Mouse (Mus musculus): Measurements from ENCODE around the gene Klhl8. TPM values are rescaled to one million over a fixed set of nuclear protein-coding genes. Genes with fewer than 3 reads are reported as not detected.

The Klhl8 gene
- total RNA-seq, 2 experiments from 2014 or later: 19.3 to 20.2 TPM

GRCm38 (mm10) chr5:103916595-103917356 lies 5.7 kb upstream of the Klhl8 start:
- no peak for DNase-seq

- no peak for DNase-seq
These were observed 3.5 kb upstream of the Klhl8 start for GRCm38 (mm10) chr5:103914335-103915226.

DNA sequence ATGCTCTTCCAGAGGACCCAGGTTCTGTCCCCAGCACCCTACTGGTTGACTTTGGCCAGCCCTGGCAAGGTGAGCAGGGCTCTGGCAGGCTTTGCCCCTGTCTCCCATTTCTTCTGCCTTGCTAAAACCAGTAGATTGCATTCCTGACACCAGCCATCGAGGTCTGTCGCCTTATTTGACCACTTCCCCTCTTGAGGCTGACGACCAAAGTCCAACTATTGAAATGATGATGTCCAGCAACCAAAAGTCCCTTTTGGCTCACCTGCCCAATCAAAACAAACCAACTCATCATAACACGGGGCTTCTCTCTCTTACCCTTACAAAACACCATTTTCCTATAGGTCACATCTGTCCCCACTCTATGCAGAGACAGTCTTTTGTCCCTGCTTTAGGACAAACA lies 2.1 kb upstream of the Klhl8 start:
- no peak for DNase-seq

- no peak for DNase-seq
These were observed 496 bp upstream of the Klhl8 start for GRCm38 (mm10) chr5:103911555-103911954.

GRCm38 (mm10) chr5:103910156-103910555 lies 903 bp downstream of the Klhl8 start:
- no peak for DNase-seq

GRCm38 (mm10) chr5:103909466-103909865 lies 1.6 kb downstream of the Klhl8 start:
- no peak for DNase-seq

- no peak for DNase-seq
These were observed 2.2 kb downstream of the Klhl8 start for GRCm38 (mm10) chr5:103908851-103909250.

- no peak for DNase-seq
These were observed 3.2 kb downstream of the Klhl8 start for GRCm38 (mm10) chr5:103907844-103908243.

DNA sequence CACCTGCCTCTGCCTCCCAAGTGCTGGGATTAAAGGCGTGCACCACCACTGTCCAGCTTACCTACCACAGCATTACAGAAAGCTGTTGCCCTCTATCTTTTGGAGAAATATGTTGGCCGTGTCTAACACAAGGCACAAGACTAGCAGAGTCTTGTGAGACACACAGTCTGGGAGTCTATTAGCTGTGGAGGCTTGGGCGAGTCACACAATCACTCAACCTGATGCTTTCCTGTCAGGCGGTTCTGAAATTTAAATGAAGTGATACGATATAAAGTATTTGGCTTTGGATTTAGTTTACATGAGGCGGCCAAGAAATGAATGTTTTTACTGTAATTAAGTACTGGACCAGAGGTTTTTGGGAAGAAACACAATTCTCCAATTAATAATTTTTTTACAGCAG lies 4.9 kb downstream of the Klhl8 start:
- no peak for DNase-seq

DNA sequence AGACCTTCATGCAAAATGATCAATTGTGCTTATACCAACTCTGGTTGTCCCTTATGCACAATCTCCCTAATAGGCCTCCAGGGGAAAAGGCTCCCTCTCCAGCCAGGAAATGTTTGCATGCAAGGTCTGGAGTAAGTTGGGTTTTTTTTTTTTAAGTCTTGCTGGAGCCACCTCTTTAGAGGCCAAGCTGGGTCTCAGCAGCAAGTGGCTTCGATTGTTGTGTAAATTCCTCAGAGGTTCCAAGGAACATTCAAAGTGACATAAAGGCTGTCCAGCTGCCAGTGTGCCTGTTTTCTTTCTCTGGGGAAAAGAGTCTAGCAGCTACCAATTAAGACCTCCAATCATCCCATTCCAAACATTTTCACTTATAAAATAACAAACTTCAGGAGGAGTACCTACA lies 12.7 kb downstream of the Klhl8 start:
- no peak for DNase-seq

DNA sequence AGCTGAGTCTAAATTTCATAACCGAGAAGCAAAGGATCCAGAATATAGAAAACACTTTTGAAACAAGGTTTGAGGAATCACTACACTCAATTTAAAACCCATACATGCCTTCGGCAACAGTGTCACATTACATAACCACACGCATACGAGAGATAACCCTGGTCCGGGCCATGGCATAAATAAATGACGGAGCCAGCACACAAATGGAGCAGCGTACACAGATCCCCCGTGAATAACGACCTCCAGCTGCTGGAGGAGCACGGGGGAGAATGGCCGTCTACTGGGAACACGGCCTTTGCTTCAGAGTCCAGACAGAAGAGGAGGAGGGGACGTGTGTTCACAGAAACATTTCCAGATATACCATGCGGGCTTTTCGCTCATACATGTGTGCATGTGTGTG lies 21.3 kb downstream of the Klhl8 start:
- no peak for DNase-seq

- DNase-seq: no peak
These were observed 47.3 kb downstream of the Klhl8 start for GRCm38 (mm10) chr5:103863759-103864158.

- DNase-seq: no peak
These were observed 50.4 kb downstream of the Klhl8 start for GRCm38 (mm10) chr5:103860622-103861021.

DNA sequence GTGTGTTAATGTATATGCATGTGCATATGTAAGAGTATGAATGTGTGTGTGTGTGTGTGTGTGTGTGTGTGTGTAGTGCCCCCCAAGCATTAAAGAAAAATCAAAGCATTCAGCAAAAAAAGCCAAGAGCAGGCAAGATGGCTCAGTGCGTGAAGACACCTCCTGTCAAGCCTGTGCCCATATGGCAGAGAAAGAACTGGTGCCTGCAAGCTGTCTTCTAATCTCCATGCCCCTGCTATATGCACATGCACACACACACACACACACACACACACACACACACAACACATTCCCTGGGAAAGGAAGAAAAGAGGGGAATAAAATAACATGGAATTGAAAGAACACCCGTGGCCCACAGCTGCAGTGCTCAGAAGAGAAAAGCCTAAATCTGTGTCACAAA lies 53.9 kb downstream of the Klhl8 start:
- no peak for DNase-seq

GRCm38 (mm10) chr5:103856286-103857009 lies 54.6 kb downstream of the Klhl8 start:
- no peak for DNase-seq

DNA sequence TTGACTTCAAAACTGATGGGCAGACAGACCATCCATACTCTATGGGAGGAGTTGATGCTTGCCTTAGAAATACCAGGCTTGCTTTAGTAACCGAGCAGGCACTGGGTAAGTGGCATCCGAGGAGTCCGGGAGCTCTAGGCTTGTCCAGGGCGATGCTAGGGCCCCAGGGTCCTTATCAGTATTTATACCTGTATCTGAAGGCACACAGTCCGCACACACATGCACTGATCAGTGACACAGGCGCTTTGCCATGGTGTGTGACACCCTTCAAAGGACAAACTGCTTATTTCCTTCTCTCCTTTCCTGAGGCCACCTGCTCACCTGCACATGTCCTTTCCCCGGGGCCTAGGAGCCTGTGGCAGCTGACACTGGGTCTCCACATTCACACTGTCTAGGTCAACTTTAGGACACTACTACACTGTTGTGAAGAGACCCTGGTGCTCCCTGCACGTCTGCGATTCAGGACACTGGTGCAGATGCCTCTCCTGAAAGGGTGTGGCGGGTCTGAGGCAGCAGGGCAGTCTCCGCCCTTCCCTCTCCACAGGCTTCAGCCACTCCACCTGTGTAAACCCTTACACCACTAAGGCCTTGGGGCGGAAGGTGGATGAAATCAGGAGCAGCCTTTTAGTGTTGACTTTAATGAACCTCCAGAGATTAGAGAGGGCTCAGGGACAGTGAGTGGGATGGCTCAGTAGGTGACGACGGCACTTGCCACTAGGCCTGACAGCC lies 55.4 kb downstream of the Klhl8 start:
- DNase-seq: no peak

DNA sequence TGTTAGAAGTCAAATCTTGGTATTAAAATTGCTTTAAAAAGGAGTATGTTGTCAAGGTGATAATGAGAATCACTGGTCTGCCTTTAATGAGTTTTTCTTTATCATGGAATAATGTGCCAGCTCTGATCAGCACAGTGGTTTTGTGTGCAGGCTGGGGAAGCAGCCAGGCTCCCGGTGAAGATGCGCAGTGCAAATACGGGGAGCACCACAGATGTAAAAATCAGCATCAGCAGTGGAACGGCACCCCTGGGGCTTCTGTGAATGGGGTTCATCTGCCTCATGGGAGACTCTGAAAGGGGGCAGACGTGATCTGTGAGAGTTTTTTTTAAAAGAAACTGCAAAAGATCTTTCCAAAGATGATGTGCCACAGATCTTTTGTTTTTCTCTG lies 56.3 kb downstream of the Klhl8 start:
- no peak for DNase-seq

- no peak for DNase-seq
These were observed 56.8 kb downstream of the Klhl8 start for GRCm38 (mm10) chr5:103854041-103854806.

GRCm38 (mm10) chr5:103852756-103853549 lies 58.1 kb downstream of the Klhl8 start:
- no peak for DNase-seq

- DNase-seq: no peak
These were observed 62.5 kb downstream of the Klhl8 start for GRCm38 (mm10) chr5:103848546-103848945.

All from gastrocnemius, postnatal 10 days (tissue).